Mouse (Mus musculus) small intestine, adult 2 months (tissue): Measurements from ENCODE around the gene Fbxo42. TPM values are rescaled to one million over a fixed set of nuclear protein-coding genes. Genes with fewer than 3 reads are reported as not detected.
A peak's percentile ranks its signal among the peaks of the same experiment; 100 is the strongest.

Source experiments
- H3K27ac ChIP-seq: fragments of 200-500 bp; 2 replicates; pipeline ENCODE4 v1.5.1; 2012; ENCODE audit warnings: low read depth, low read length, control low read depth, inconsistent platforms; ENCODE audit not compliant: insufficient read depth
- H3K27me3 ChIP-seq: fragments of 200-500 bp; 2 replicates; pipeline ENCODE4 v1.6.1; 2012; ENCODE audit warnings: mild to moderate bottlenecking, moderate library complexity, low read length, inconsistent platforms; ENCODE audit not compliant: control insufficient read depth, insufficient read depth
- H3K36me3 ChIP-seq: fragments of 200-500 bp; 2 replicates; pipeline ENCODE4 v1.6.1; 2012; ENCODE audit warnings: mild to moderate bottlenecking, low read length, control low read depth, inconsistent platforms; ENCODE audit not compliant: control insufficient read depth, insufficient read depth
- H3K4me1 ChIP-seq: fragments of 200-500 bp; 2 replicates; pipeline ENCODE4 v1.6.1; 2012; ENCODE audit warnings: low read length, inconsistent platforms, mixed read lengths; ENCODE audit not compliant: control insufficient read depth, insufficient read depth, insufficient read length
- H3K4me3 ChIP-seq: fragments of 200-500 bp; 2 replicates; pipeline ENCODE4 v1.5.1; 2012; ENCODE audit warnings: low read depth, mild to moderate bottlenecking, control low read depth, inconsistent platforms, low read length, moderate library complexity
- CTCF ChIP-seq: fragments of 200-500 bp; IDR thresholded peaks from 2 replicates; pipeline ENCODE4 v1.5.1; 2012; ENCODE audit warnings: low read depth, mild to moderate bottlenecking, control low read depth, inconsistent platforms, low read length, moderate library complexity, mixed read lengths; ENCODE audit not compliant: insufficient replicate concordance, insufficient read length; ENCODE audit errors: extremely low read depth
- POLR2A ChIP-seq: fragments of 200-500 bp; IDR thresholded peaks from 2 replicates; pipeline ENCODE4 v1.6.1; 2012; ENCODE audit warnings: low read depth, mild to moderate bottlenecking, control low read depth, inconsistent platforms, low read length, moderate library complexity
- WGBS: fragments of 180-500 bp; shearing (Covaris S2); methylation state at CpG from one replicate; pipeline ENCODE4 v1.1.7; 2018; 5-methylcytosine and 5-hydroxymethylcytosine counted together
- polyA plus RNA-seq: library from polyadenylated mRNA; depleted of rRNA; stranded (reverse); fragments of >200 nt; gene quantifications from 2 replicates; pipeline ENCODE4 v1.2.3, GENCODE M21; 2012

Gene Fbxo42
- polyA plus RNA-seq, 1 experiment = 13.1 TPM

GRCm38 (mm10) chr4:141239388-141240125 is 91.8 kb downstream of the Fbxo42 start, which contains the start of gene Arhgef19:
Arhgef19 (plus strand) TSS chr4:141239499.
- Histone ChIP-seq H3K4me3 (peak within 1 kb of the TSS; percentile 68), H3K36me3 (no peaks in the 10 kb centered on the region; the same call in 1 of the 2 replicates), H3K27me3 (no peaks in the 10 kb centered on the region), H3K4me1 (peaks cover 23% of the 10 kb centered on the region), H3K27ac (peak within 1 kb of the TSS; percentile 75)
- WGBS = 1% methylated on average over 31 of the region's 31 CpGs
- peak; percentile 87 for TF ChIP-seq POLR2A
- TF ChIP-seq CTCF = no peak

- no peaks in the 10 kb centered on the region for H3K27me3 ChIP-seq
- peak overlapping the region; percentile 46 for H3K4me3 ChIP-seq
- peak overlapping the region; percentile 75 for H3K27ac ChIP-seq
- WGBS = 5% methylated on average over 14 of the region's 14 CpGs
- TF ChIP-seq CTCF = no peak
- no peak; the same call in 1 of the 2 replicates for TF ChIP-seq POLR2A
- peaks cover 27% of the 10 kb centered on the region for H3K4me1 ChIP-seq
- no peaks in the 10 kb centered on the region; the same call in 1 of the 2 replicates for H3K36me3 ChIP-seq
These were observed 92.9 kb downstream of the Fbxo42 start for GRCm38 (mm10) chr4:141240617-141241016.

- peaks cover 7% of the 10 kb centered on the region for H3K36me3 ChIP-seq
- TF ChIP-seq CTCF (no peak), POLR2A (no peak)
- H3K27ac ChIP-seq = no peak overlapping the region
- peaks cover 27% of the 10 kb centered on the region for H3K4me1 ChIP-seq
- no peak overlapping the region for H3K4me3 ChIP-seq
- WGBS = 35% methylated on average over 15 of the region's 15 CpGs
- no peaks in the 10 kb centered on the region for H3K27me3 ChIP-seq
These were observed 94.1 kb downstream of the Fbxo42 start for GRCm38 (mm10) chr4:141241861-141242260.

DNA sequence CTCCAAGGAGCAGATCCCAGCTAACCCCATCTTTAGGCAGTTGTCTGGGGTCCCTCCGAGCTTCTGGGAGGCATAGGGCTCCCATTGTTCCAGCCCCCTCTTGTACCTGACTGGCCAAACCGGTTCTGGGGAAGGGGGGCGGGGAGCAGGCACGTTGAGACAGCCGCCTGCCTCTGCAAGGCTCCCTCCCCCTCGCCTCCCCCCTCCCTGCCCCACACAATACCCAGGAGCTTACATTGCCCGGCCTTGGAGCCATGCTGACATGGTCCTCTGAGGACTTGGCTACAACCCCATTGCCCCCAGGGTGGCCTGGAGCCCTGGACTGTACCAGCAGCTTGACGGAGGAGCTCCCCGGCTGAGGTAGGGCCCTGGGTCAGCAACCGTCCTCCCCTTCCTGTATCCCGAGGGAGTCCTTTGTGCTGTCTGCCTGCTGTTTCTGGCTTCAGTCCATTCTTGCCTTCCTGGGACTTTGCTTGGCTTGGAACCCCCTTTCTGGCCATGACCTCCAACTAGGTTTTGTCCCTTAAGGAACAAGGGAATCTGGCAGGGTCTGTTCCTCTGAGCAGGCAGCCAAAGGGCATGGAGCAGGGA is 95.0 kb downstream of the Fbxo42 start:
- no peak overlapping the region for H3K27ac ChIP-seq
- peaks cover 32% of the 10 kb centered on the region for H3K4me1 ChIP-seq
- whole genome bisulfite sequencing = 12% methylated on average over 11 of the region's 11 CpGs
- TF ChIP-seq POLR2A (no peak), CTCF (no peak)
- H3K36me3 ChIP-seq = peaks cover 9% of the 10 kb centered on the region
- peak overlapping the region; percentile 27 for H3K4me3 ChIP-seq
- no peaks in the 10 kb centered on the region for H3K27me3 ChIP-seq

- peaks cover 9% of the 10 kb centered on the region for H3K36me3 ChIP-seq
- H3K27me3 ChIP-seq = no peaks in the 10 kb centered on the region
- WGBS = 66% methylated on average over 5 of the region's 5 CpGs
- H3K27ac ChIP-seq = no peak overlapping the region
- TF ChIP-seq CTCF (no peak), POLR2A (no peak)
- peaks cover 39% of the 10 kb centered on the region for H3K4me1 ChIP-seq
- no peak overlapping the region for H3K4me3 ChIP-seq
These were observed 95.9 kb downstream of the Fbxo42 start for GRCm38 (mm10) chr4:141243636-141244035.

- 69% methylated on average over 5 of the region's 5 CpGs for whole genome bisulfite sequencing
These were observed 96.7 kb downstream of the Fbxo42 start for GRCm38 (mm10) chr4:141244401-141244800.

DNA sequence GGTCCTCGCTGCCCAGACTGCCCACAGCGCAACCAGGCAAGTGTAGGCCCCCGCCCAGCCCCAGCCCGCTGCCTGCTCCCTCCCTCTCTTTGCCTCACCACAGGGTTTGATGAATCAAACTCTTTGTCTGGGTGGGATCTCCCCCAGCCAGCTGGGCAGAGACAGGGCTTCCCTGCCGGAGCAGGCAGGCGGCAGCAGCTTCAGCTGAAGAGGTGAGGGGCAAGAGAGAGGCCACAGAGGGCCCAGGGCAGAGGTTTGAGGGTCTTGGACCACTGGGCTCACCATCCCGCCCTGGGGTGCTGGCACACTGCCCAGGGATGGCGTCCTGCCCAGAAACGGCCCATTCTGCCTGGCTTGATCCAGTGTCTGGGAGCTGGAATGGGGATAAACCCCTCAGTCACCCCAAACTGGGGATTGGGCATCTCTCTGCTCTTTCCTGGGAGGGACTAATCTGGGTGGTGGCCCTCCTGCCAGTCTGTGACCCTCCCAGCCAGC is 97.3 kb downstream of the Fbxo42 start:
- 44% methylated on average over 9 of the region's 9 CpGs for WGBS
- Histone ChIP-seq H3K4me1 (peaks cover 35% of the 10 kb centered on the region), H3K27me3 (no peaks in the 10 kb centered on the region), H3K36me3 (peaks cover 14% of the 10 kb centered on the region), H3K27ac (no peak overlapping the region), H3K4me3 (no peak overlapping the region)
- TF ChIP-seq CTCF = no peak
- no peak for TF ChIP-seq POLR2A

More at GRCm38 (mm10) chr4:141244401-141244800, 96.7 kb downstream of the Fbxo42 start:
- Histone ChIP-seq H3K4me3 (no peak overlapping the region), H3K27me3 (no peaks in the 10 kb centered on the region), H3K27ac (no peak overlapping the region), H3K4me1 (peaks cover 35% of the 10 kb centered on the region), H3K36me3 (peaks cover 13% of the 10 kb centered on the region)
- no peak for TF ChIP-seq POLR2A
- TF ChIP-seq CTCF = no peak
